Mouse (Mus musculus): ENCODE measurements around the gene Sp140. TPM values are rescaled to one million over a fixed set of nuclear protein-coding genes. Genes with fewer than 3 reads are reported as not detected.
"Not testable (repeated sequence)": the region's sequence is repeated elsewhere in the genome, so short reads cannot be mapped to it uniquely, and the experiment has no call there.

The Sp140 gene
- total and polyA plus RNA-seq, 3 experiments = 8.2 to 16.5 TPM; not detected in 1

DNA sequence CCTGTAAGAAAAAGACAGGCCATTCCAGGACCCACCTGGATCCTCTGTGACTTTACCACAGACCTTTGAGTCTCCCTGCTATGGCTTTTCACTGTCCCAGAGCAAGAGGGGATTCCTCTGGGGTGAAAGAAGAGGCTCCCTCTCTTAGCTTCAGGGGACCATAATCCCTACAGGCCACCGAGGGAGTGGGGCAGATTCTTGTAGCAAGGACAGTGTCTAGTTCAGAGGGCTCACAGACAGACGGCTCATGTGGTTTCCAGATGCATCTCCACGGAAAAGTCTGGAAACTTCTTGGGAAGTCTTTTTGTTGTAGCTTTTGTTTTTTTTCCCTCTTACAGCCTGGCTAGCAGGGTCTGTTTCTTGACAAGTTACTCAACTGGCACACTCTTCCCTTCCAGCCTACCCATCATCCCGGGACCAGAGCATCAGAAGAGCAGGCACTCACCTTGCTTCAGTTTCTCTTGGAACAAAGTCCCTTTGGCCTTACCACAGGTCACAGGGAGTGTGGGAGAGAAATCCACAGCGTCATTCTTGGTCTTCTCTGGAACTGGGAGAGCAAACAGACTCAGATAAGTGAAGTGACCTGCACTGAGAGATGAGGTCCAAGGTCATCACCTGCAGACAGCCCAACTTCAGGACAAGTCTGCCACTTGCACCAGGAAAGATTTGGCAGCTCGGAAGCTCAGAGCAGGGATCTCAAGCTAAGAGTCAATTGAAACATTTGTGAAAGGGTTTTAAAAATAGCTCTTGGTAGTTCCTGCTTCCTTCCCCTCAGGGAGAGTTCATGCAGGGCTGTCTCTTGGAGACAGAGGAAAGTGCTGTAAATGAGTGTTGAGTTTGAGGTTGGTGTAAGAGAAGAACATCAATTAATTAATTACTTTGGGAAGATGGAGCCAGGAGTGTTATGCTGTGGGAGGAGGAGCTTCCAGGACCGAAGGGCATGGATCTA, 20.7 kb upstream of the Sp140 start:
- peaks cover 6 to 18% of the 10 kb centered on the region in 2 experiments; a peak in 3 of 4 replicates for H3K4me1 ChIP-seq (ENCODE audit: control insufficient read depth in 1 of 2, insufficient read depth in 2 of 2, low read length in 2 of 2)
- DNase-seq (ENCODE audit: low read depth, low spot score); H3K9ac ChIP-seq (ENCODE audit: control insufficient read depth, low read depth, low read length, poor library complexity, severe bottlenecking); H3K27me3 ChIP-seq (ENCODE audit: control insufficient read depth in 1 of 2, insufficient read depth in 2 of 2, low read length in 2 of 2); H3K9me3 ChIP-seq (replicated peaks; ENCODE audit: insufficient read depth, low read length); H3K4me3 ChIP-seq (ENCODE audit: control insufficient read depth in 1 of 2, insufficient read depth in 1 of 2, low read depth in 2 of 2, low read length in 2 of 2); H3K79me2 ChIP-seq (ENCODE audit: control insufficient read depth, insufficient read depth, low read length, poor library complexity): not testable (repeated sequence)
- H3K27ac ChIP-seq (ENCODE audit: control insufficient read depth, low read depth, low read length) = peak overlapping the region; percentile 28; the same call in 1 of the 2 replicates
- peaks cover 0 to 16% of the 10 kb centered on the region in 2 experiments; a peak in 2 of 4 replicates for H3K36me3 ChIP-seq (ENCODE audit: control insufficient read depth in 1 of 2, insufficient read depth in 2 of 2, low read length in 2 of 2)

GRCm38 (mm10) chr1:85580148-85580534, 20.0 kb upstream of the Sp140 start:
- H3K27ac ChIP-seq (ENCODE audit: control insufficient read depth, low read depth, low read length) = peak overlapping the region; percentile 28; the same call in 1 of the 2 replicates
- not testable (repeated sequence) for H3K9ac ChIP-seq (ENCODE audit: control insufficient read depth, low read depth, low read length, poor library complexity, severe bottlenecking); H3K79me2 ChIP-seq (ENCODE audit: control insufficient read depth, insufficient read depth, low read length, poor library complexity); H3K27me3 ChIP-seq (ENCODE audit: control insufficient read depth in 1 of 2, insufficient read depth in 2 of 2, low read length in 2 of 2); DNase-seq (ENCODE audit: low read depth, low spot score); H3K4me3 ChIP-seq (ENCODE audit: control insufficient read depth in 1 of 2, insufficient read depth in 1 of 2, low read depth in 2 of 2, low read length in 2 of 2); H3K9me3 ChIP-seq (replicated peaks; ENCODE audit: insufficient read depth, low read length)
- H3K4me1 ChIP-seq (ENCODE audit: control insufficient read depth in 1 of 2, insufficient read depth in 2 of 2, low read length in 2 of 2) = peaks cover 6 to 18% of the 10 kb centered on the region in 2 experiments; a peak in 3 of 4 replicates
- peaks cover 0 to 16% of the 10 kb centered on the region in 2 experiments; a peak in 2 of 4 replicates for H3K36me3 ChIP-seq (ENCODE audit: control insufficient read depth in 1 of 2, insufficient read depth in 2 of 2, low read length in 2 of 2)

- not testable (repeated sequence) for H3K9me3 ChIP-seq (replicated peaks; ENCODE audit: insufficient read depth, low read length); H3K9ac ChIP-seq (ENCODE audit: control insufficient read depth, low read depth, low read length, poor library complexity, severe bottlenecking); H3K79me2 ChIP-seq (ENCODE audit: control insufficient read depth, insufficient read depth, low read length, poor library complexity); H3K4me3 ChIP-seq (ENCODE audit: control insufficient read depth in 1 of 2, insufficient read depth in 1 of 2, low read depth in 2 of 2, low read length in 2 of 2); H3K27me3 ChIP-seq (ENCODE audit: control insufficient read depth in 1 of 2, insufficient read depth in 2 of 2, low read length in 2 of 2)
- DNase-seq (ENCODE audit: low read depth, low spot score) = peak; percentile 13
- Histone ChIP-seq H3K27ac (ENCODE audit: control insufficient read depth, low read depth, low read length) (peak overlapping the region; percentile 57; the same call in 1 of the 2 replicates), H3K36me3 (ENCODE audit: control insufficient read depth in 1 of 2, insufficient read depth in 2 of 2, low read length in 2 of 2) (peaks cover 0 to 16% of the 10 kb centered on the region in 2 experiments; a peak in 2 of 4 replicates), H3K4me1 (ENCODE audit: control insufficient read depth in 1 of 2, insufficient read depth in 2 of 2, low read length in 2 of 2) (peaks cover 6 to 18% of the 10 kb centered on the region in 2 experiments; a peak in 3 of 4 replicates)
These were observed 19.6 kb upstream of the Sp140 start for GRCm38 (mm10) chr1:85580578-85580977.

DNA sequence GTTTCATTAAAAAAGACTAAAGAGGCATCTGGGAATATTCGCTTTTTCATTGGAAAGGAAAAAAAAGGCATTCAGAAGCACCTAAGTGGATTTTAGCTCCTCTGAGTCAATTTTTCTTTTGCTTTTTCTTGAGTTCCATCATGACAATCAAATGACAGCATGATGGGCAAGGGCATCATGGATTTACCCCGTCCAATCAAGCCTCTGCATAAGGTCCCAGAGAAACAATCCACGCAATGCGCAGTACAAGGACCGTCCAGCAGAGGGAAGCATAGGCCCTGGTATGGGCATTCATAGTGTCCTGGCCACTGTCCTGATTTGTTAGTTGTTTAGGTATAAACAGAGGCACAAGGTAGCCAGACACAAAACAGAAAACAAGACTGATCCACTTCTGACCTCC, 18.7 kb upstream of the Sp140 start:
- peak; percentile 47 for DNase-seq (ENCODE audit: low read depth, low spot score)
- not testable (repeated sequence) for H3K4me3 ChIP-seq (ENCODE audit: control insufficient read depth in 1 of 2, insufficient read depth in 1 of 2, low read depth in 2 of 2, low read length in 2 of 2); H3K79me2 ChIP-seq (ENCODE audit: control insufficient read depth, insufficient read depth, low read length, poor library complexity); H3K9me3 ChIP-seq (replicated peaks; ENCODE audit: insufficient read depth, low read length); H3K9ac ChIP-seq (ENCODE audit: control insufficient read depth, low read depth, low read length, poor library complexity, severe bottlenecking); H3K27me3 ChIP-seq (ENCODE audit: control insufficient read depth in 1 of 2, insufficient read depth in 2 of 2, low read length in 2 of 2)
- Histone ChIP-seq H3K27ac (ENCODE audit: control insufficient read depth, low read depth, low read length) (peak overlapping the region; percentile 29), H3K36me3 (ENCODE audit: control insufficient read depth in 1 of 2, insufficient read depth in 2 of 2, low read length in 2 of 2) (peaks cover 0 to 16% of the 10 kb centered on the region in 2 experiments; a peak in 2 of 4 replicates), H3K4me1 (ENCODE audit: control insufficient read depth in 1 of 2, insufficient read depth in 2 of 2, low read length in 2 of 2) (peaks cover 6 to 18% of the 10 kb centered on the region in 2 experiments; a peak in 3 of 4 replicates)
- peak; percentile 34 for TF ChIP-seq RAD21 (IDR thresholded peaks at IDR 0.05; ENCODE audit: low read depth, low read length)
- TF ChIP-seq ZC3H11A (IDR thresholded peaks at IDR 0.05; ENCODE audit: low read depth, low read length) = 0 out of 2 replicates have a peak, but pooled peaks have one; percentile 10
- TF ChIP-seq CTCF (IDR thresholded peaks at IDR 0.05 in 2 of 3, conservative IDR thresholded peaks at IDR 0.05 in 1 of 3; ENCODE audit: control insufficient read depth in 1 of 3, insufficient read depth in 1 of 3, low read depth in 2 of 3, low read length in 3 of 3, poor library complexity in 1 of 3, severe bottlenecking in 1 of 3) = peak in 2 of 3 experiments; percentile 23 to 26; a peak in 1 of 6 replicates
- peak; percentile 36 for TF ChIP-seq SMC3 (IDR thresholded peaks at IDR 0.05; ENCODE audit: low read depth, low read length)
- peak; percentile 28; the same call in 1 of the 2 replicates for TF ChIP-seq MXI1 (IDR thresholded peaks at IDR 0.05; ENCODE audit: low read depth, low read length)

DNA sequence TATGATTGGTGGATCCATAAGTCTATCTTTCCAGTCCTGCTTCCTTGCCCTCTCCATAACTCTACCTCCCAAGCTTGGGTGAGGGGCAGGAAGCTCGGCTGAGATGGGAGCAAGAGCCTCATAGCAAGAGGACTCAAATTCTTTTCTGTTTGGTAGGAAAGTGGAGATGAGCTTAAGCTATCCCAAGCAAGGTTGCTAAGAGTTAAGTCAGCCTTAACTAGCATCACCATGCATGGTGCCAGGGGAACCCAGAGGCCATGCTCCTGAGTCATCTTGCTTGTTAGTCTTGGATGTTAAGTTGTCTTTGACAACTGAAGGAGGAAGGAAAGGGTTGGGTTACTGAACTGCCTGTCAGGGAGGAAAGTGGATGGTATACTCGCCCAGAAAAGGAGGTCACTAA, 11.5 kb upstream of the Sp140 start:
- not testable (repeated sequence) for H3K27ac ChIP-seq (ENCODE audit: control insufficient read depth, low read depth, low read length); H3K36me3 ChIP-seq (ENCODE audit: control insufficient read depth in 1 of 2, insufficient read depth in 2 of 2, low read length in 2 of 2); DNase-seq (ENCODE audit: low read depth, low spot score); H3K79me2 ChIP-seq (ENCODE audit: control insufficient read depth, insufficient read depth, low read length, poor library complexity); H3K4me3 ChIP-seq (ENCODE audit: control insufficient read depth in 1 of 2, insufficient read depth in 1 of 2, low read depth in 2 of 2, low read length in 2 of 2); H3K4me1 ChIP-seq (ENCODE audit: control insufficient read depth in 1 of 2, insufficient read depth in 2 of 2, low read length in 2 of 2); H3K27me3 ChIP-seq (ENCODE audit: control insufficient read depth in 1 of 2, insufficient read depth in 2 of 2, low read length in 2 of 2); H3K9ac ChIP-seq (ENCODE audit: control insufficient read depth, low read depth, low read length, poor library complexity, severe bottlenecking); H3K9me3 ChIP-seq (replicated peaks; ENCODE audit: insufficient read depth, low read length)

DNA sequence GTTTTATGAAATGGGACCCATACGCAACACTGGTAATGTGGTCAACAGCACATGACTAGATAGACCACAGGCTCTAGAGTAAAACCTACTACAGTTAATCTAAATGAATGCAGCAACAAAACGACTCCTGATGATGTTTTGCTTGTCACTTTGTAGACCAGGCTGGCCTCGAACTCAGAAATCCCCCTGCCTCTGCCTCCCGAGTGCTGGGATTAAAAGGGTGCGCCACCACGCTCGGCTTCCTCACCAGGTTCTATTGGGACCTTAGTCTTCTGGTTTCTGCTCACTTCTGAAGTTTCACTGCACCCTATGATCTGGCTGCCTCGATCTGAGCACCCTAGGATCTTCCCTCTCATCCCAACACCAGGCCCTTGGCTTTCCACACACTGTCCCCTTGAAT, 7.7 kb upstream of the Sp140 start:
- DNase-seq (ENCODE audit: low read depth, low spot score); H3K27ac ChIP-seq (ENCODE audit: control insufficient read depth, low read depth, low read length); H3K79me2 ChIP-seq (ENCODE audit: control insufficient read depth, insufficient read depth, low read length, poor library complexity); H3K9ac ChIP-seq (ENCODE audit: control insufficient read depth, low read depth, low read length, poor library complexity, severe bottlenecking); H3K36me3 ChIP-seq (ENCODE audit: control insufficient read depth in 1 of 2, insufficient read depth in 2 of 2, low read length in 2 of 2); H3K4me1 ChIP-seq (ENCODE audit: control insufficient read depth in 1 of 2, insufficient read depth in 2 of 2, low read length in 2 of 2); H3K4me3 ChIP-seq (ENCODE audit: control insufficient read depth in 1 of 2, insufficient read depth in 1 of 2, low read depth in 2 of 2, low read length in 2 of 2); H3K27me3 ChIP-seq (ENCODE audit: control insufficient read depth in 1 of 2, insufficient read depth in 2 of 2, low read length in 2 of 2); H3K9me3 ChIP-seq (replicated peaks; ENCODE audit: insufficient read depth, low read length): not testable (repeated sequence)

All from MEL (cell line).